Mouse (Mus musculus): ENCODE data around the gene Samd13.

DNA sequence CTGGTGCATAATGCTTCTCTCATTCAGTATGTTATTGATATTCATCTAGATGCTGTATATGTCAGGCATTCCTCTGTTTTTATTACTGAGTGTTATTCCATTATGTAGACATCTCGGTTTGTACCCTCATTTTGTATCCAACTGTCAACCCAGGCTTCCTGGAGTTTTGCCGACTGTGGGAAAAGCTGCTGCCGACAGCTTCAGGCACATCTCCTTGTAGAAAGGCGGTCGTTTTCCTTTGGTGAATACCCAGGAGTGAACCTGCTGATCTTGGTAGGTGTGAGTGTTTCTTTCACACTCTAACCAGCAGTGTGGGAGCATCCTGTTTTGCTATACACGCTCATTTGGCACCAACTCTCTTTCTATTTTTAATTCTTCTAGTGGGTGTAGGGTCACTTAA is 24.4 kb downstream of the Samd13 start:
- TF ChIP-seq CTCF (IDR thresholded peaks at IDR 0.05; ENCODE audit: control insufficient read depth, insufficient read depth, insufficient read length) (no peak), CEBPB (IDR thresholded peaks at IDR 0.05; ENCODE audit: low read depth) (no peak), MAX (IDR thresholded peaks at IDR 0.05) (no peak), MYOG (IDR thresholded peaks at IDR 0.05; ENCODE audit: control insufficient read depth, extremely low read depth, insufficient read length) (no peak), USF1 (IDR thresholded peaks at IDR 0.05; ENCODE audit: low read depth) (no peak)

Measured in C2C12 (cell line).